Mouse (Mus musculus) thymus, postnatal 10 days (tissue): ENCODE measurements at regions not wholly inside any gene's neighbourhood (a gene's known extent, or its start where the extent isn't known, plus 50 kb on each side); places are given as distances from the start of the nearest gene placed in this dataset.
A peak's percentile ranks its signal among the peaks of the same experiment; 100 is the strongest.
"Not testable (repeated sequence)": the region's sequence is repeated elsewhere in the genome, so short reads cannot be mapped to it uniquely, and the experiment has no call there.

Experiments
- DNase-seq, 2 experiments: peaks; one replicate each; pipeline ENCODE4 v3.0.0; 2021; ENCODE audit warnings: low spot score in 2 of 2

- no peak for DNase-seq
Observed at GRCm38 (mm10) chr16:50009542-50009941, 209.2 kb downstream of the Cd47 start.

- no peak for DNase-seq
Observed at GRCm38 (mm10) chr16:50010074-50010473, 209.7 kb downstream of the Cd47 start.

- no peak for DNase-seq
Observed at GRCm38 (mm10) chr16:50010532-50010971, 210.2 kb downstream of the Cd47 start.

GRCm38 (mm10) chr16:50023885-50024284, 223.6 kb downstream of the Cd47 start:
- DNase-seq: no peak

GRCm38 (mm10) chr16:50026100-50026884, 226.0 kb downstream of the Cd47 start:
- no peak for DNase-seq

GRCm38 (mm10) chr16:50027189-50027588, 226.9 kb downstream of the Cd47 start:
- DNase-seq: no peak

- no peak for DNase-seq
Observed at GRCm38 (mm10) chr16:50029711-50030110, 229.4 kb downstream of the Cd47 start.

GRCm38 (mm10) chr16:50030355-50030754, 230.0 kb downstream of the Cd47 start:
- not testable (repeated sequence) for DNase-seq

- DNase-seq: no peak
Observed at GRCm38 (mm10) chr16:50030905-50031369, 230.6 kb downstream of the Cd47 start.

GRCm38 (mm10) chr16:50032798-50033197, 232.5 kb downstream of the Cd47 start:
- no peak for DNase-seq

GRCm38 (mm10) chr16:50036296-50036734, 236.0 kb downstream of the Cd47 start:
- DNase-seq: no peak

- no peak for DNase-seq
Observed at GRCm38 (mm10) chr16:50044103-50044502, 243.8 kb downstream of the Cd47 start.

- DNase-seq: peak; percentile 45 to 72
Observed at GRCm38 (mm10) chr16:50045552-50046547, 245.5 kb downstream of the Cd47 start.

- no peak for DNase-seq
Observed at GRCm38 (mm10) chr16:50063540-50063939, 263.2 kb downstream of the Cd47 start.

- DNase-seq: no peak
Observed at GRCm38 (mm10) chr16:50065336-50066082, 265.2 kb downstream of the Cd47 start.

- DNase-seq: peak; percentile 36 to 37
Observed at GRCm38 (mm10) chr16:50069033-50069432, 268.7 kb downstream of the Cd47 start.

GRCm38 (mm10) chr16:50070728-50071127, 270.4 kb downstream of the Cd47 start:
- DNase-seq: no peak

- no peak for DNase-seq
Observed at GRCm38 (mm10) chr16:50072853-50073360, 272.6 kb downstream of the Cd47 start.

- DNase-seq: peak; percentile 25 to 32
Observed at GRCm38 (mm10) chr16:50073979-50074378, 273.6 kb downstream of the Cd47 start.

- DNase-seq: no peak
Observed at GRCm38 (mm10) chr16:50075641-50076040, 275.3 kb downstream of the Cd47 start.

- no peak for DNase-seq
Observed at GRCm38 (mm10) chr16:50081511-50081910, 281.2 kb downstream of the Cd47 start.
